Mouse (Mus musculus): ENCODE data around the gene Trp53bp1. TPM values are rescaled to one million over a fixed set of nuclear protein-coding genes. Genes with fewer than 3 reads are reported as not detected.

Gene Trp53bp1
- total and polyA plus RNA-seq, 3 experiments, result 38.0 to 68.7 (median 55.2) TPM

DNA sequence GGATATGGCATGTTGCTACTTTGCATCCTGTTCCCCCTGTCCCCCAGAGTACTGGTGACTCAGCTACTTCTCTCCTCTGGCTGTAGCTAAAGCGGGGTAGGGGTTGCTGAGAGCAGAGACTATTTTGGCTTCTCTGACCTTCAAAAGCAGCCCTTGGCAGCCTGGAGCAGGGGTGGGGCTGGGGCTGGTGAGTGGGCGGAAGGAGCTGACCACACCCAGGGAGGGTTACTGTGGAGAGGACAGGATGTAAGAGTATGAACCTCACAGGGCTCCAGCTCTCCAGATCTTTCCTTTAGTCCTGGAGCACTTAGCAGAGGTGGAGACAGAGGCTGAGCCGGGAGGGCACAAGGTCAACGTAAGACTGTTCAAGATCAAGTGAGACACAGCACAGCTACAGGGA lies 23.0 kb upstream of the Trp53bp1 start:
- Histone ChIP-seq H3K4me1 (ENCODE audit: control insufficient read depth in 1 of 2, insufficient read depth in 2 of 2) (peaks cover 25 to 60% of the 10 kb centered on the region in 2 experiments), H3K27ac (ENCODE audit: insufficient read depth, low read depth) (no peak overlapping the region), H3K36me3 (replicated peaks in 1 of 2; ENCODE audit: control insufficient read depth in 1 of 2, insufficient read depth in 1 of 2, low read length in 1 of 2) (peaks cover 0 to 5% of the 10 kb centered on the region in 2 experiments), H3K4me3 (replicated peaks in 1 of 3; ENCODE audit: low read depth in 2 of 3, low read length in 2 of 3, poor library complexity in 1 of 3) (peak overlapping the region in 2 of 3 experiments; percentile 9 to 43), H3K9me3 (replicated peaks; ENCODE audit: low read length) (no peaks in the 10 kb centered on the region), H3K79me2 (replicated peaks; ENCODE audit: control insufficient read depth, extremely low read depth, insufficient read depth, poor library complexity, severe bottlenecking) (no peaks in the 10 kb centered on the region), H3K4me2 (ENCODE audit: insufficient read depth, low read depth, poor library complexity, severe bottlenecking) (peak overlapping the region; percentile 7; the same call in 1 of the 2 replicates), H3K9ac (ENCODE audit: insufficient read depth, low read depth) (no peak overlapping the region), H3K27me3 (replicated peaks) (peaks cover 13% of the 10 kb centered on the region)
- dilution Hi-C loops (cut with MboI; ENCODE audit: extremely low pct_ligation_motif_present, extremely low pct_unique_long_range_greater_than_20kb, low sequenced_read_pairs), result no loop called here
- DNase-seq (ENCODE audit: extremely low read depth), result peak; percentile 75
- TF ChIP-seq MAFK (IDR thresholded peaks at IDR 0.05; ENCODE audit: insufficient replicate concordance, low read length) (peak; percentile 11; the same call in 1 of the 2 replicates), RAD21 (IDR thresholded peaks at IDR 0.05; ENCODE audit: low read depth, low read length) (no peak)
- in situ Hi-C loops (cut with MboI; ENCODE audit: low pct_ligation_motif_present, low pct_unique_long_range_greater_than_20kb, low sequenced_read_pairs), result no loop called here

GRCm38 (mm10) chr2:121292316-121293013 lies 21.3 kb upstream of the Trp53bp1 start:
- Histone ChIP-seq H3K27me3 (replicated peaks) (peaks cover 22% of the 10 kb centered on the region), H3K9ac (ENCODE audit: insufficient read depth, low read depth) (no peak overlapping the region), H3K9me3 (replicated peaks; ENCODE audit: low read length) (no peaks in the 10 kb centered on the region), H3K27ac (ENCODE audit: insufficient read depth, low read depth) (no peak overlapping the region), H3K36me3 (replicated peaks in 1 of 2; ENCODE audit: control insufficient read depth in 1 of 2, insufficient read depth in 1 of 2, low read length in 1 of 2) (no peaks in the 10 kb centered on the region), H3K4me3 (replicated peaks in 1 of 3; ENCODE audit: low read depth in 2 of 3, low read length in 2 of 3, poor library complexity in 1 of 3) (no peak overlapping the region), H3K79me2 (replicated peaks; ENCODE audit: control insufficient read depth, extremely low read depth, insufficient read depth, poor library complexity, severe bottlenecking) (no peaks in the 10 kb centered on the region), H3K4me2 (ENCODE audit: insufficient read depth, low read depth, poor library complexity, severe bottlenecking) (no peak overlapping the region), H3K4me1 (ENCODE audit: control insufficient read depth in 1 of 2, insufficient read depth in 2 of 2) (peaks cover 25 to 67% of the 10 kb centered on the region in 2 experiments)
- dilution Hi-C loops (cut with MboI; ENCODE audit: extremely low pct_ligation_motif_present, extremely low pct_unique_long_range_greater_than_20kb, low sequenced_read_pairs) (no loop called here), in situ Hi-C loops (cut with MboI; ENCODE audit: low pct_ligation_motif_present, low pct_unique_long_range_greater_than_20kb, low sequenced_read_pairs) (no loop called here)
- DNase-seq (ENCODE audit: extremely low read depth), result no peak
- TF ChIP-seq HCFC1 (IDR thresholded peaks at IDR 0.05; ENCODE audit: low read depth, low read length) (no peak), CHD2 (IDR thresholded peaks at IDR 0.05; ENCODE audit: low read length) (no peak), CTCF (conservative IDR thresholded peaks at IDR 0.05 in 1 of 2, IDR thresholded peaks at IDR 0.05 in 1 of 2; ENCODE audit: low read depth in 2 of 2, low read length in 2 of 2) (peak in 1 of 2 experiments; percentile 26; a peak in 1 of 4 replicates), BHLHE40 (IDR thresholded peaks at IDR 0.05; ENCODE audit: low read depth, low read length) (no peak), ELF1 (IDR thresholded peaks at IDR 0.05; ENCODE audit: low read depth, low read length) (no peak), RAD21 (IDR thresholded peaks at IDR 0.05; ENCODE audit: low read depth, low read length) (peak; percentile 23), PAX5 (IDR thresholded peaks at IDR 0.05; ENCODE audit: low read length) (no peak)

GRCm38 (mm10) chr2:121289730-121290540 lies 18.7 kb upstream of the Trp53bp1 start:
- Histone ChIP-seq H3K27ac (ENCODE audit: insufficient read depth, low read depth) (no peak overlapping the region), H3K9ac (ENCODE audit: insufficient read depth, low read depth) (no peak overlapping the region), H3K9me3 (replicated peaks; ENCODE audit: low read length) (no peaks in the 10 kb centered on the region), H3K4me2 (ENCODE audit: insufficient read depth, low read depth, poor library complexity, severe bottlenecking) (peak overlapping the region; percentile 86), H3K4me3 (replicated peaks in 1 of 3; ENCODE audit: low read depth in 2 of 3, low read length in 2 of 3, poor library complexity in 1 of 3) (peak overlapping the region; percentile 57 to 63 (median 61)), H3K36me3 (replicated peaks in 1 of 2; ENCODE audit: control insufficient read depth in 1 of 2, insufficient read depth in 1 of 2, low read length in 1 of 2) (no peaks in the 10 kb centered on the region), H3K27me3 (replicated peaks) (peaks cover 22% of the 10 kb centered on the region), H3K4me1 (ENCODE audit: control insufficient read depth in 1 of 2, insufficient read depth in 2 of 2) (peaks cover 18 to 44% of the 10 kb centered on the region in 2 experiments), H3K79me2 (replicated peaks; ENCODE audit: control insufficient read depth, extremely low read depth, insufficient read depth, poor library complexity, severe bottlenecking) (no peaks in the 10 kb centered on the region)
- no peak for TF ChIP-seq EP300 (IDR thresholded peaks at IDR 0.05; ENCODE audit: low read length)
- no peak for TF ChIP-seq TCF12 (IDR thresholded peaks at IDR 0.05; ENCODE audit: low read depth, low read length)
- TF ChIP-seq RAD21 (IDR thresholded peaks at IDR 0.05; ENCODE audit: low read depth, low read length), result peak; percentile 52
- TF ChIP-seq CTCF (conservative IDR thresholded peaks at IDR 0.05 in 1 of 2, IDR thresholded peaks at IDR 0.05 in 1 of 2; ENCODE audit: low read depth in 2 of 2, low read length in 2 of 2), result peak in 1 of 2 experiments; percentile 53; a peak in 2 of 4 replicates
- no peak for TF ChIP-seq KAT2A (IDR thresholded peaks at IDR 0.05; ENCODE audit: insufficient replicate concordance, low read length)
- no peak for TF ChIP-seq POLR2AphosphoS2 (IDR thresholded peaks at IDR 0.05; ENCODE audit: low read depth, low read length)
- 0 out of 2 replicates have a peak, but pooled peaks have one; percentile 38 for TF ChIP-seq MAZ (IDR thresholded peaks at IDR 0.05; ENCODE audit: low read depth, low read length)
- TF ChIP-seq UBTF (IDR thresholded peaks at IDR 0.05; ENCODE audit: low read depth, low read length), result no peak
- TF ChIP-seq SMC3 (IDR thresholded peaks at IDR 0.05; ENCODE audit: low read depth, low read length), result peak; percentile 20
- in situ Hi-C loops (cut with MboI; ENCODE audit: low pct_ligation_motif_present, low pct_unique_long_range_greater_than_20kb, low sequenced_read_pairs) (no loop called here), dilution Hi-C loops (cut with MboI; ENCODE audit: extremely low pct_ligation_motif_present, extremely low pct_unique_long_range_greater_than_20kb, low sequenced_read_pairs) (no loop called here)
- no peak for DNase-seq (ENCODE audit: extremely low read depth)
